Mouse (Mus musculus) neural tube, embryonic 12.5 days (tissue): ENCODE measurements around the gene Phka1. TPM values are rescaled to one million over a fixed set of nuclear protein-coding genes. Genes with fewer than 3 reads are reported as not detected.

Experiments
- polyA plus RNA-seq: library from polyadenylated mRNA; unstranded; fragments of >200 nt; fragmentation: Nextera tagmentation; extraction: Ambion mirVana; gene quantifications from 2 replicates; pipeline ENCODE4 v1.2.1, GENCODE M21; 2016

Gene Phka1
- polyA plus RNA-seq, 1 experiment from 2014 or later: 7.7 TPM

Other genes starting within 250 kb of the Phka1 start
- 6.4 and 7.0 TPM in 2 replicates for gene Hdac8, start 138.9 kb downstream of the Phka1 start, polyA plus RNA-seq
- not detected in 2 replicates for gene Gm3880, start 42.7 kb upstream of the Phka1 start, polyA plus RNA-seq
- not detected in 2 replicates for gene Gm9112, start 63.4 kb upstream of the Phka1 start, polyA plus RNA-seq
- gene Dmrtc1b, start 63.6 kb upstream of the Phka1 start, polyA plus RNA-seq: not detected in 2 replicates
- gene Dmrtc1c1, start 158.7 kb upstream of the Phka1 start, polyA plus RNA-seq: not detected in 2 replicates
- not detected in 2 replicates for gene Dmrtc1c2, start 210.4 kb upstream of the Phka1 start, polyA plus RNA-seq
- not detected in 2 replicates for gene 1700031F05Rik, start 223.7 kb upstream of the Phka1 start, polyA plus RNA-seq